Mouse (Mus musculus) kidney, adult 2 months (tissue): ENCODE measurements around the gene Abcc4. TPM values are rescaled to one million over a fixed set of nuclear protein-coding genes. Genes with fewer than 3 reads are reported as not detected.

Source experiments
- DNase-seq: peaks from one replicate; pipeline ENCODE4 v3.0.0; 2021
- H3K27ac ChIP-seq: fragments of 200-500 bp; 2 replicates; pipeline ENCODE4 v1.5.1; 2012; ENCODE audit warnings: low read depth, low read length, control low read depth, inconsistent platforms; ENCODE audit not compliant: insufficient read depth
- H3K27me3 ChIP-seq: fragments of 200-500 bp; replicated peaks from 2 replicates; pipeline ENCODE4 v1.6.1; 2012; ENCODE audit warnings: mild to moderate bottlenecking, moderate library complexity, low read length, inconsistent platforms; ENCODE audit not compliant: control insufficient read depth, insufficient read depth
- H3K36me3 ChIP-seq: fragments of 200-500 bp; 2 replicates; pipeline ENCODE4 v1.6.1; 2012; ENCODE audit warnings: mild to moderate bottlenecking, moderate library complexity, low read length, inconsistent platforms; ENCODE audit not compliant: control insufficient read depth, insufficient read depth
- H3K4me1 ChIP-seq: fragments of 200-500 bp; 2 replicates; pipeline ENCODE4 v1.6.1; 2011; ENCODE audit warnings: low read length; ENCODE audit not compliant: control insufficient read depth, insufficient read depth
- H3K4me3 ChIP-seq: fragments of 200-500 bp; 2 replicates; pipeline ENCODE4 v1.5.1; 2011; ENCODE audit warnings: mild to moderate bottlenecking, low read depth, low read length, control low read depth; ENCODE audit not compliant: insufficient read depth
- CTCF ChIP-seq: fragments of 200-500 bp; conservative IDR thresholded peaks from 2 replicates; pipeline ENCODE4 v1.5.1; 2011; ENCODE audit warnings: low read depth, mild to moderate bottlenecking, control low read depth, low read length, moderate library complexity, mixed read lengths; ENCODE audit not compliant: insufficient read depth, insufficient read length
- POLR2A ChIP-seq: fragments of 200-500 bp; IDR thresholded peaks from one replicate; pipeline ENCODE4 v1.6.1; 2011; ENCODE audit warnings: low read depth, low read length, control low read depth
- WGBS: fragments of 180-500 bp; shearing (Covaris S2); methylation state at CpG from one replicate; pipeline ENCODE4 v1.1.7; 2018; 5-methylcytosine and 5-hydroxymethylcytosine counted together
- polyA plus RNA-seq: library from polyadenylated mRNA; depleted of rRNA; stranded (reverse); fragments of >200 nt; gene quantifications from 2 replicates; pipeline ENCODE4 v1.2.3, GENCODE M21; 2012

Gene Abcc4
- polyA plus RNA-seq, 1 experiment = 31.3 TPM

GRCm38 (mm10) chr14:118741780-118742179 lies 35.8 kb upstream of the Abcc4 start:
- no peaks in the 10 kb centered on the region for H3K27me3 ChIP-seq
- H3K27ac ChIP-seq = no peak overlapping the region
- no peaks in the 10 kb centered on the region; the same call in 1 of the 2 replicates for H3K4me1 ChIP-seq
- H3K36me3 ChIP-seq = no peaks in the 10 kb centered on the region
- DNase-seq = peak; percentile 47
- TF ChIP-seq CTCF = no peak
- TF ChIP-seq POLR2A = no peak
- H3K4me3 ChIP-seq = no peak overlapping the region

DNA sequence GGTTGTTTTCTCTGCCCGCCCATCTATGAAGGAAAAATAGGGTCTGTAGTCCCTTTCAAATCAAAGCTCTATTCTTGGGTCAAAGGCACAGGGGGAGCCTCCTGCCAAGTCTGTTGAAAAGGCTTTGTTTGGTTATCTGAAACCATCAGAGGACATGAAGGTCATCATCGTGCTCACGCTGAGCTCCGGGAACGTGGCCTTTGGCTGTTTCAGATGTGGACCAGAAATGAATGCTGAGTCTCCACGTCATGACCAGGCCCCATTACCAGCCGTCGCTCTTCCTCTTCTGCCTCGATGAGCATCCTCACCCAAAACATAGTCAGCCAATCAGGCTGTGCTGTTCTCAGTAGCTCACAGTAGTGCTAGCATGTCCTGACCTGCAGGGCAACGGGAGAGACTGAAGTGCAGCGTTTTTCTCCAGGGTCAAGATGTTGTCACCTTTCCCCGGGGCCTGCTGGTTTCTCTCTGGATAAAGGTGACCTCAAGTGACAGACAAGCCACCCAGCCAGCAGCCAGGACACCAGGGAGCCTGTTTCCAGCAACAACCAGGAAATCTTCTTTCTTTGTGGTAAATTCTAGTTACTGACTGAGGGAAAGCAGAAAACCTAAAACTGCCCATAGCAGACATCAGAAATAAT lies 31.4 kb upstream of the Abcc4 start:
- H3K4me1 ChIP-seq = no peaks in the 10 kb centered on the region; the same call in 1 of the 2 replicates
- H3K36me3 ChIP-seq = no peaks in the 10 kb centered on the region
- no peak for DNase-seq
- no peak overlapping the region for H3K4me3 ChIP-seq
- no peaks in the 10 kb centered on the region for H3K27me3 ChIP-seq
- 44% methylated on average over 12 of the region's 12 CpGs for WGBS
- no peak for TF ChIP-seq CTCF
- TF ChIP-seq POLR2A = no peak
- no peak overlapping the region for H3K27ac ChIP-seq

DNA sequence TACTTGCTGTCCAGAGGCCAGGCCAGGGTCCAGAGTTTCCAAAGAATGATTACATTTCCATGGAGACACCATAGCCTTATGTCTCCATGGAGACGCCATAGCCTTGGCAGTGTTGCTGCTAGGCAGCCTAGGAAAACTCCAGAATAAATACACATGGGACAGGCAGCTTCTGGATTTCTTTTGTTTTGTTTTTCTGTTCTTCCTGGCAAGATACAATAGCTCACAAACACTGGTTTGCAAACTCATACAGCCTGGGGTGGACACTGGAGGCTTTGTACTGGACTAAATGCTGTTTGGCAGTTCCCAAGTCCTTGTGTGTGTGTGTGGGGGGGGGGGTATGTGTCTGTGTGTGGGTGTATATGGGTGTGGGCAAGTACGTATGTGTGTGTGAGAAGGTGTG lies 29.1 kb upstream of the Abcc4 start:
- H3K27ac ChIP-seq = no peak overlapping the region
- no peaks in the 10 kb centered on the region for H3K27me3 ChIP-seq
- WGBS = 77% methylated on average over 2 of the region's 2 CpGs
- DNase-seq = no peak
- no peaks in the 10 kb centered on the region for H3K36me3 ChIP-seq
- no peak for TF ChIP-seq CTCF
- no peak for TF ChIP-seq POLR2A
- H3K4me3 ChIP-seq = no peak overlapping the region
- no peaks in the 10 kb centered on the region; the same call in 1 of the 2 replicates for H3K4me1 ChIP-seq

DNA sequence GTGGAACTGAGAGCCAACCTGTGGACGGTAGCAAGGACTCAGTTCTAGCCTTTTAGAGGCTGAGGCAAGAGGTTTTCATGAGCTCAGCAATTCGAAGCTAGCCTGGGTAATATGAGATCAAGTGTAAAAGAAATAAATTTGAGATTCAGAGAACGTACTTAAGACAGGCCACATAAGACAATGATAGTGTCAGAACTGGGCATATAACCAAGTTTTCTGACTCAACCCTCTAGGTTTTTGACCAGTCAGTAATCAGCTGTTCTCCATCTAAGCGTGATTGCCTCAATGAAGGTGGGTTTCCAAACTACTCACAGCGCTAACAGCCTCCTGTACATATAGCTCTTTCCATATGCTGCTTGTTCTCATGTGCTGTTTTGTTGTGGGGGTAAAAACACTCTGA lies 27.1 kb upstream of the Abcc4 start:
- Histone ChIP-seq H3K27me3 (no peaks in the 10 kb centered on the region), H3K4me3 (no peak overlapping the region), H3K36me3 (no peaks in the 10 kb centered on the region), H3K4me1 (no peaks in the 10 kb centered on the region; the same call in 1 of the 2 replicates), H3K27ac (no peak overlapping the region)
- WGBS = 81% methylated on average over 5 of the region's 5 CpGs
- TF ChIP-seq POLR2A = no peak
- no peak for TF ChIP-seq CTCF
- DNase-seq = no peak

- no peaks in the 10 kb centered on the region for H3K27me3 ChIP-seq
- TF ChIP-seq CTCF = no peak
- no peak for TF ChIP-seq POLR2A
- H3K4me1 ChIP-seq = no peaks in the 10 kb centered on the region; the same call in 1 of the 2 replicates
- no peak for DNase-seq
- 88% methylated on average over 5 of the region's 5 CpGs for WGBS
- no peaks in the 10 kb centered on the region for H3K36me3 ChIP-seq
- no peak overlapping the region for H3K4me3 ChIP-seq
- H3K27ac ChIP-seq = no peak overlapping the region
Measured at GRCm38 (mm10) chr14:118730631-118731030, 24.6 kb upstream of the Abcc4 start.

GRCm38 (mm10) chr14:118725467-118725866 lies 19.4 kb upstream of the Abcc4 start:
- H3K4me3 ChIP-seq = no peak overlapping the region
- H3K27ac ChIP-seq = no peak overlapping the region
- H3K4me1 ChIP-seq = no peaks in the 10 kb centered on the region
- H3K36me3 ChIP-seq = no peaks in the 10 kb centered on the region
- H3K27me3 ChIP-seq = no peaks in the 10 kb centered on the region
- DNase-seq = no peak
- WGBS = 91% methylated on average over 5 of the region's 5 CpGs
- TF ChIP-seq POLR2A (no peak), CTCF (no peak)

DNA sequence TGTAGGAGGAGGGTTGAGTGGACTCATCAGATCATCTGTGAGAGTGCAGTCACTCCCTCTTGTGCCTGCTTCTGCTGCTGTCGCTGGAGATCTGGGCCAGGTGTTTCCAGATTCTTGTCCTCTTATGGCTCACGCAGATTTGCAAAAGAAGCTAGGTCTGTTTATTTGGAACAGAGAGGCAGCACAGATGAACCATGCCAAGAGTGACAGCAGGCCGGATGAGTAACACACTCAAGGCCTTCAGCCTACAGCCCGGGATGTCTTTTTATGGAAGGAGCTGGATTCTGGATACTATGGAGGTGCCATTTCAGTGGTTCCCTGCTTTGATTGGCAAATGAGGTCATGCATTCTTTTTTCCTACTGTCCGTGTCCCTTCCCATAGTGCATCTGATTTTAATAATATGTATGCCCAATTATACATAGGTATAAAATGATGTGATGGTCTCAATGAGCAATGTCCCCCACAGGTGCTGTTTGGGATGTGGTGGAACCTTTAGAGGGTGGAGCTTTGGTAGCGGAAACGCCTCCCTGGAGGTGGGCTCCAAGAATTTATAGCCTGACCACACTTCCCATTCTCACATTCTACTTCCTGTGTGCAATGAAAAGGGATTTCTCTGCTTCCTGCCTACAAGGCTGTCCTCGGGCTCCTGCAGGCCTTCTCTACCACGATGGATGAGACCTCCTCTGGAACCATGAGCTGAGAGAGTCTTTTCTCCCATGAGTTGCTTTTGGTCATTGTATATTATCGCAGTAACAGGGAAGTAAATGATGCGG lies 18.1 kb upstream of the Abcc4 start:
- no peaks in the 10 kb centered on the region for H3K27me3 ChIP-seq
- DNase-seq = no peak
- H3K4me3 ChIP-seq = no peak overlapping the region
- no peak for TF ChIP-seq POLR2A
- no peak for TF ChIP-seq CTCF
- WGBS = 82% methylated on average over 11 of the region's 11 CpGs
- peaks cover 7% of the 10 kb centered on the region for H3K4me1 ChIP-seq
- H3K36me3 ChIP-seq = no peaks in the 10 kb centered on the region
- no peak overlapping the region for H3K27ac ChIP-seq
